31 mouse cellular contexts compared by ENCODE assay signal in genomic region chr7:19964985-19965579, GRCm38 (mm10). TPM values are rescaled to one million over a fixed set of nuclear protein-coding genes. Genes with fewer than 3 reads are reported as not detected.
A peak's percentile ranks its signal among the peaks of the same experiment; 100 is the strongest.
DNase-seq lines count a peak whose midpoint lies in the region; ATAC-seq lines count a peak whose summit lies in the region.
"Had no signal": no experiment of that assay in that cellular context is flagged by ENCODE, and none has a peak within 500 bp of the region (broad histone marks: within the 10 kb centered on the region; RNA-seq: fewer than 3 reads in every experiment).

Gene Ceacam20 (plus strand): TSS chr7:19965412.

- 72% methylated on average over 7 of the region's 7 CpGs for WGBS in kidney, embryonic 15.5 days
- WGBS in intestine, embryonic 14.5 days = 72% methylated on average over 7 of the region's 7 CpGs
- 38% methylated on average over 7 of the region's 7 CpGs for WGBS in large intestine, adult 2 months

- 0 out of 2 replicates have a peak, but pooled peaks cover 5% of the 10 kb centered on the region for H3K9me3 ChIP-seq in kidney, embryonic 15.5 days (replicated peaks)
- H3K9me3 ChIP-seq in intestine, embryonic 14.5 days (ENCODE audit: control insufficient read depth, low read length) = peaks cover 4% of the 10 kb centered on the region; the same call in 1 of the 2 replicates
- H3K9me3 ChIP-seq: heart, embryonic 15.5 days; lung, embryonic 15.5 days had no signal

- peak; percentile 36 to 47 for DNase-seq in kidney, adult 8-10 months
- peak; percentile 52 for DNase-seq in NIH3T3 (ENCODE audit: low read depth)
- DNase-seq in intestine, embryonic 14.5 days (ENCODE audit: low spot score) = peak; percentile 46
- no peak for DNase-seq in large intestine, adult 2 months (ENCODE audit: low read depth, low spot score)
- no peak for DNase-seq in ovary, postnatal 36 days (ENCODE audit: low spot score)
- DNase-seq: adrenal gland, adult 2 months; adrenal gland, postnatal 36 days; B cell, adult 2 months; cerebellum, adult 18-20 months; cerebellum, postnatal 10 days; gastrocnemius, postnatal 10 days; layer of hippocampus, adult 9-11 months; liver; lung, postnatal 36 days; right cerebral cortex, postnatal 4 days had no signal

- H3K4me2 ChIP-seq in kidney, embryonic 15.5 days = no peak within 1 kb of the TSS
- no peak within 1 kb of the TSS for H3K4me2 ChIP-seq in intestine, embryonic 14.5 days (ENCODE audit: low read length)
- H3K4me2 ChIP-seq: embryonic facial prominence, embryonic 13.5 days; heart, embryonic 15.5 days; lung, embryonic 15.5 days; midbrain, embryonic 11.5 days had no signal

- no peaks in the 10 kb centered on the region for H3K27me3 ChIP-seq in kidney, embryonic 15.5 days
- H3K27me3 ChIP-seq in intestine, embryonic 14.5 days (replicated peaks; ENCODE audit: control insufficient read depth, insufficient read depth, low read length) = no peaks in the 10 kb centered on the region
- H3K27me3 ChIP-seq: embryonic facial prominence, embryonic 13.5 days; heart, embryonic 15.5 days; lung, embryonic 15.5 days had no signal

- H3K4me3 ChIP-seq in kidney, embryonic 15.5 days (replicated peaks) = no peak within 1 kb of the TSS
- no peak within 1 kb of the TSS for H3K4me3 ChIP-seq in intestine, embryonic 14.5 days (ENCODE audit: low read depth, low read length)
- H3K4me3 ChIP-seq: embryonic facial prominence, embryonic 13.5 days; erythroblast, embryonic 14.5 days; heart, embryonic 15.5 days; lung, embryonic 15.5 days had no signal

- H3K27ac ChIP-seq in kidney, embryonic 15.5 days = no peak within 1 kb of the TSS
- no peak within 1 kb of the TSS for H3K27ac ChIP-seq in intestine, embryonic 14.5 days (ENCODE audit: low read depth)
- H3K27ac ChIP-seq: embryonic facial prominence, embryonic 13.5 days; heart, embryonic 15.5 days; hindbrain, postnatal 0 days; lung, embryonic 15.5 days had no signal

- H3K36me3 ChIP-seq in kidney, embryonic 15.5 days = no peaks in the 10 kb centered on the region
- no peaks in the 10 kb centered on the region for H3K36me3 ChIP-seq in intestine, embryonic 14.5 days (ENCODE audit: control insufficient read depth, insufficient read depth, low read length)
- H3K36me3 ChIP-seq: embryonic facial prominence, embryonic 13.5 days; heart, embryonic 15.5 days; lung, embryonic 15.5 days had no signal

- no peak for ATAC-seq in kidney, embryonic 15.5 days (replicated peaks; ENCODE audit: low FRiP score)
- ATAC-seq in intestine, embryonic 14.5 days (replicated peaks; ENCODE audit: low FRiP score, low TSS enrichment, low read depth) = no peak
- ATAC-seq: activated CD4-positive, CD25-positive, alpha-beta regulatory T cell, adult 4 months; forebrain, embryonic 16.5 days; hindbrain, postnatal 0 days; midbrain, embryonic 16.5 days had no signal

- H3K9ac ChIP-seq in kidney, embryonic 15.5 days = no peak within 1 kb of the TSS
- no peak within 1 kb of the TSS for H3K9ac ChIP-seq in intestine, embryonic 14.5 days (ENCODE audit: low read length)
- H3K9ac ChIP-seq: embryonic facial prominence, embryonic 13.5 days; heart, embryonic 15.5 days; lung, embryonic 15.5 days had no signal

- H3K4me1 ChIP-seq in kidney, embryonic 15.5 days = no peaks in the 10 kb centered on the region
- H3K4me1 ChIP-seq in intestine, embryonic 14.5 days (replicated peaks; ENCODE audit: control insufficient read depth, insufficient read depth, low read length) = no peaks in the 10 kb centered on the region
- H3K4me1 ChIP-seq: embryonic facial prominence, embryonic 13.5 days; heart, embryonic 15.5 days; lung, embryonic 15.5 days had no signal

RNA-seq across cellular contexts. Expression of gene Ceacam20, which starts in this region (rescaled TPM):
- polyA plus RNA-seq in kidney, embryonic 15.5 days (2015; fragmentation: Nextera tagmentation; extraction: Ambion mirVana) = not detected in 2 replicates
- 0.05 TPM in 1 of 2 replicates, not detected in the other for polyA plus RNA-seq in intestine, embryonic 14.5 days (2014; fragmentation: Nextera tagmentation; extraction: Ambion mirVana)
- polyA plus RNA-seq in large intestine, adult 2 months (2012; rRNA removed) = 84.7 and 173 TPM in 2 replicates
- polyA plus RNA-seq: activated CD4-positive, CD25-positive, alpha-beta regulatory T cell, adult 4 months; adrenal gland, adult 2 months; brain, embryonic 14.5 days; embryonic facial prominence, embryonic 13.5 days; erythroblast, embryonic 14.5 days; forebrain, embryonic 11.5 days; forebrain, embryonic 16.5 days; heart, embryonic 15.5 days; hindbrain, embryonic 11.5 days; hindbrain, postnatal 0 days; limb, embryonic 11.5 days; liver, embryonic 16.5 days; lung, embryonic 15.5 days; midbrain, embryonic 11.5 days; midbrain, embryonic 16.5 days; neural tube, embryonic 11.5 days had no signal

Comparison
In these comparisons a context has a peak if more than half of its experiments do, and no peak if none do; other contexts are left out.
1. RNA of gene Ceacam20 (polyA plus RNA-seq): 84.7 to 173 TPM in large intestine, adult 2 months; 0.05 TPM in intestine, embryonic 14.5 days and not detected in kidney, embryonic 15.5 days; every median in the first group is over 10 times any median in the second.
2. Peak in DNase-seq in intestine, embryonic 14.5 days; RNA of the gene not detected or under 1 TPM.
3. DNase-seq: peak in kidney, adult 8-10 months (2 of 2) and NIH3T3 (single experiment); none in large intestine, adult 2 months (single experiment) and ovary, postnatal 36 days (single experiment).